Mouse (Mus musculus) WW6 (cell line): Measurements from ENCODE around the gene Syce1l.

Source experiments
- DNase-seq: peaks from one replicate; pipeline ENCODE4 v3.0.0-alpha.2; 2013; ENCODE audit warnings: low read depth, low spot score

The Syce1l gene

DNA sequence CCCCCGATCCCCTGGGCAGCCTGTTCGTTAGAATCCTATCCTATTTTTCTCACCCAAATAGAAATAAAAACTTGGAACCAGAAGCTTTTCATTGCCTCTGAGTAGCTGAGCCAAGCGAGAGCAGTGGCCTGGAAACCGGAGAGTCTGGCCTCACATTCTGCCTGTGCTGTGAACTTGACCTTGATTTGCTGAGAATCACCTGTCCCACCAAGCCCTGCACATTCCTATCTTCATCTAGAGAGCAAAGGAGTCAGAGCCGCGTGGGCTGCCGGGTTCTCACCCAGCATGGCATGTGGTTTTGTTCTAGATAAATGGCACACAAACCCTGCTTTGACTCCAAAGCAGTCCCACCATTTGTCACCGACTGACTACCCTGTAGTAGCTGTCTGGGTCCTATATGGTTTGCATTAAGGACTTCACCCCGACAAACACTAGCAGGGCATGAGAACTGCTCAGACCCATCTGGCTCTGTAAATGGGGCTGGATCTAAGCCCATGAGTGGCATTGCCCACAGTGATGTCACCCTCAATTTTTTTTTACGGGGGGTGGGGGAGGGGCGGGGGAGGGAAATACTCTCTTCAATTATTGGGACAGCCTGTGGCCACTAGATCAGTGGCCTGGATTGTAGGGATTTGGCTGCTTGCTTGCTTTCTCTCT, 29.7 kb downstream of the Syce1l start:
- no peak for DNase-seq

DNA sequence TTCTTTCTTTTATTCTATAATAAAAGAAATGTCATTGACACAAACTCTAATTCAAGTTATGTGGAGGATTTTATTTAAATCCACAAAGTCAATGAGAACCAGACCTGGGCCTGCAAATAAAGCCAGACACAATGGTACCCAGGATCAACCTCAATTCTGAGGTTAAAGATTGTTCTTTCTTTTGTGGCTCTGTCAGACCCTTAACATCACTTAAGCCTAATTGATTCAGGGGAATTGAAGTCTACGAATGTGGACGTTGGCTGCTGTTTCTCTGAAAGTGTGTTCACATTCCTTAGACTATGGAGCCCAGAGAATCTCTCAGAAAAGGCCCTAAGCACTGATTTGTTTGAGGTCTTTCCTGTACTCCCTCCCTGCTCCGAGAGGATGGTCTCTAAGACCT, 30.3 kb downstream of the Syce1l start:
- no peak for DNase-seq

DNA sequence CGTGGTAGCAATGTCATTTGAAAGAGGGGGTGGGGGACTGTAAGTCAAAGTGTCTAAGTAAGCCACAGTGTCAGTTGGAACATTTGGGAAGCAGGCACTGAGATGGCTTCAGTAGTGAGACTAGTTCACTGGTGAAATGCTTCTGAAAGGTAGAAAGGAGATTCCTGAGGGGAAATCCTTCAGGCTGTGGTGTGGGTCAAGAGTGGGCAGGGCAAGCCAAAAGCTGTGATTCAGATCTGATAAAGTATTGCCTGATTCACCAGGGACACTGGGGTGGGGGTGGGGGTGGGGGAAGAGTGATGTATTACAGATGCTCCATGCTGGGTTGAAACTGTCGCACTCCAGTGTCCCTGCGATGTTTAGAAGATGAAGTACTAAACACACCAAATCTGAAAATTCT, 31.6 kb downstream of the Syce1l start:
- DNase-seq, result no peak

DNA sequence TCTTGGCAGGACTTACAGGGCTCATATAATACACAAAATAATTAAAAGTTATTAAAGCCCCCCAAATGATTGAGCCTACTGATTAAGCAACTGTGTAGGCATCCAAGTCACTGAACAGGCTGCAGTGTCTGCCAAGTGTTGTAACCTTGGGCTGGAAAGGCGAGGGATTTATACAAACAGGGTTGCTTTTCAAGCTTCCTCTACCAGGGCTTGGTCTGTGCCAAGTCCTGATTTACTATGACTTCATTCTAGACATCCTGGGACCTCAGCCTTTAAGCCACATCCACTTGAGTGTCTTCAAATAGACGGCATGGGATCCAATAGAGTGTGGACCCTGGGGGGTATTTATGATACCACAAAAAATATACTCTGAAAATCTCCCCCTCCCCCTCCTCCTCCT, 32.3 kb downstream of the Syce1l start:
- no peak for DNase-seq

DNA sequence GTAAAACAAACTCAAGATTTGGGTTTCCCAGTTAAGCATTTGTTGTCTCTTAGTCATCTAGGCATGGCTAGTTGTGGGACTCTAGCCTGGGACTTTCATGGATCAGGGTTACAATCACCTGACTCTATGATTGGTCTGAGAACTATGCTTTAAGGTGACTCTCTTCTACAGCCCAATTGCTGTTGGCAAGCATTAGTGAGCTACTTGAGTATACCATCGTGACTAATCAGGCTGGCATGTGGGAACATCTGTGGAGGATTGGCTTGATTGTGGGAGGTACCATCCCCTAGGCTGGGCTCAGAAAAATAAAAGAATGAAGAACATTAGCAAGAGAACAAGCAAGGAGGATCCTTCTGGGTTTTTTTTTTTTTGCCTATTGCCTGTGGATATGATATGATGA, 33.8 kb downstream of the Syce1l start:
- DNase-seq, result no peak

DNA sequence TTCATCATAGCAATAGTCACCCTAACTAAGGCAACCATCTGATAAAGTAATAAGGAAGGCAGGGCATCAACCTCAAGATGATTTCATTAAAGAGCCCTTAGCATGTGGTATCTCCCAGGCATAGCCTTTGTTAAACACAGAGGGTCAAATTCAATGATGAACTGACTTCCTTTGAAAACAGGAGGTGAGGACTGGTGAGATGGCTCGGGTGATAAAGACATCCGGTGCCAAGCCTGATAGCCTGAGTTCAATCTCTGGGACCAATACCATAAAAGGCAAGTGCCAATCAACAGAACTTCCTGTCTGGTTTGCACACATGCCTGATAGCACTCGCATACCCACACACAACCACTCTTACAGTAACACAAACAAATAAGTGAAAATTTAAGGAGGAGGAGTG, 36.3 kb downstream of the Syce1l start:
- DNase-seq, result no peak

DNA sequence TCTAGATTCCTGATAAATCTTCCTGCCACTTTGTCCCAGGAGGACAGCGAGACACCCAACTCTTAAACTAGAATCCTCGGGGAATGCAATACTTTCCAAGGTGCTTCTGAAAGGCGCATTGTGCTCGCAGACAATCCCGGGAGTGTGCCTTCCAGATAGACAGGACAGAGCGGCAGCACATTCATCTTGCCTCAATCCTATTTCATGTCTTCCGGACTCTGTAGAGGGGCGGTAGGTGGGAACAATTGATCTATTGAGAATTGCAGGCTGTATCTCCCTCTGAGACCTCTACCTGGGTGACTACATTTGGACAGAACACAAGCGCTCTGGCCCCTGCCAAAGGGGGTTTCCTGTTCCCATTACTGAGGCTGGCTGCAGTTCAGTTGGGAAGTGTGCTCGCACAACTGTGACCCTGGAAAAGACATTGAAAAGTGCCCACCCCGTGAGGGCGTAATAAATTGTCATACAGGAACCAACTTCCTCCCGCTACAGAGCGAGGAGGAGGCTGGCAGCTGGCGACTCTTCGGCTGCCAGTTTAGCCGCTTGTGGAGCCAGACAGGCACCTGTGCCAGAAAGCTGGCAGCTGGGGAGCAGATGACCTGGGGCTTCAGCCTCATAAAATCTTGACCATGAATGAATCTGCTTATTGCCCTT, 45.0 kb downstream of the Syce1l start:
- DNase-seq, result no peak

DNA sequence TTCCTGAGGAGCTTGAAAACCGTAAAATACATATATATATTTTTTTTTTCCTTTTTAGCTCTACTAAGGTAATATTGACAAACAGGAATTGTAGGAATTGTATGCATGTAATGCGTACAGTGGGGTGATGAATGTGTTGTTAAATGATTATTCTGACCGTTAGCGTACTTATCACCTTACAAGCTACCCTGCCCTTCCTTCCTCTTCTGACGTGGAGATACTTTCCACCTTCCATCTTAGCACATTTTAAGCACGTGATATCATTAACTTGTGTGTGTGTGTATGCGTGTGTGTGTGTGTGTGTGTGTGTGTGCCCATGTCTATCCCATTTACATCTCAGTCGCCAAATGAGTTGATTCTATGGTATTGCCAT, 45.5 kb downstream of the Syce1l start:
- no peak for DNase-seq

DNA sequence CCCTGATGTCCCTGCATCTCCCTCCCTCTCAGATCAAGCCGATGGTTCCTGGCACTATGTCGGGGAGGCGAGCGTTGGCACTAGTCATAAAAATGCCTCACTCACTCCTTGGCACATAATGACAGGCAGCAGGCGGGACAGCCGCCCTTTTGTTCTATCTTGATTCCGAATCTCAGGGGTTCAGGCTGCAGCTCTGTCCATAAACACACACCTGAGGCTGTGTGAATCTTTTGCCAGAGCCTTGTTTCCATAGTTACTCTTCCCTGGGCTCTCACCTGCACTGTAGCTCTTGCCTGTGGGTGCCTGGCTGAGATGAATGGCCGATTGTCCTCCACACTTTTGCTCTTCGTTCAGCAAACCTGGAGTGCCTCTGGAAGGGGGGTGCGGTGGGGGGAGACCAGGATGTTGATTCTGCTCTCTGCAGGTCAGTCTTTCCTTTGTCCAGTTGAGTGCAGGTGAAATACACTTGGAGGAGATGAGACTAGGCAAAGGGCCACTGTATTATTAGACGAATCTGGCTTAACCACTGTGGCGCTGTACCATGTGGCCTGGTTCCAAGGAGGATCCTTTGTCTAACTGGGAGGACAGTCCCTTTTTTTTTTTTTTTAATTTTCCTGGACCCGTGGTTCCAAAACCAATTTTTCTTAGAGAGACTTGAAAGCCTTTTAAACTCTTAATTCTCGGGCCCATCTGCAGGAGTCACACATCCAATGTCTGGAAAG, 48.8 kb downstream of the Syce1l start:
- no peak for DNase-seq

DNA sequence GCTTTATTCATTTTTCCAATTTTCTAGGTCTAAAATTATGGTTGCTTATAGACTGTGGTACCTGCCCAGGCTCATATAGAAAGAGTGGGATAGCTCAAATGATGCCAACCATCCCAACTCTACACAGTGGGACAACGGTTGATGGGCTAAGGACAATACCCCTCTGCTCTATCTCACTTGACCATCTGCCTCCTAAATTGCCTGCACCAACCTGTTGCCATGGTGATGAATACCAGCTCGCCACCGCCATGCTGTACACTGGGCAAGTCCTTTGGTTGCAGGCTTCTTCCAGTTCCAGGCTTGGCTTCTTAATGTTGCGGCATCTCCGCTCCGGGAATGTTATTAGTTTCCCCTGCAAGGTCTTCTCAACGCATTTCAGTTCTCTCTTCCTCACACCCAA, 62.0 kb downstream of the Syce1l start:
- no peak for DNase-seq
